Comparison of ENCODE assay signal across 8 mouse cellular contexts in the genomic region with DNA sequence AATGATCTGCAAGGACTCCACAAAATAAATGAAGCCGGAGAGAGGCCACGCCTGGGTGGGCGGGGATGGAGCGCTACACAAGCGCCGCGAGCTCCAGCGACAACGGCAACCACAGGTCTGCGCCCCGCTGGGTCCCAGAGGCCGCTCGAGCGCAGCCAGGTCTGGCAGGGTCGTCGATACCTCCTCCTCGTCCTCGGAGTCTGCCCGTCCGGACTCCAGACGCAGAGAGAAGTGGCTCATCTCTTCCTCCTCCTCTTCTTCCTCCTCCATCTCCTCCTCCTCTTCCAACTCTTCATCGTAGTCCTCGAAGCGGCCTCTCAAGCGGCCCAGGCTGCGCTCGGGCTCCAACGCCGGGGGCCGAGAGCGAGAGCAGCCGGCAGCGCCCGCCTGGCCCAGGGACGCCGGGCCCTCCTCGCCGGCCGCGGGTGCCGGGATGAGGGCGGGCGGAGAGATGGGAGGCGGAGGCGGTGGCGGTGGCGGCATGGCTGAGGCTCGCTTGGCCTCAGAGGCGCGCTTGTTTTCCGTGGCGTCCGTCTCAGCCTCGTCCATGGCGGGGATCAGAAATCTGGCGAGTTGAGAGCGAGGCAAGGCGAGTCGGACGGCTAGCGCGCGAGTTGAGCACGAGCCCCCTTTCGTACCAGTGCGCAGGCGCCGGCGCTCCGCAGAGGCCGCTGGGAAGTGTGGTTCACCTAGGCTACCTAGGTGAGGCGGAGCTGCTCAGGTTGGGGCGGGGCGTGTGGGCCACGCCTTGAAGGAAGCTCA. TPM values are rescaled to one million over a fixed set of nuclear protein-coding genes. Genes with fewer than 3 reads are reported as not detected.
DNase-seq lines count a peak whose midpoint lies in the region; ATAC-seq and TF ChIP-seq lines count a peak whose summit lies in the region.

A gene (minus strand): TSS at position 636 of the 762 bp plus-strand sequence.

- H3K9me3 ChIP-seq in embryonic facial prominence, embryonic 13.5 days = no peaks in the 10 kb centered on the region
- no peaks in the 10 kb centered on the region for H3K9me3 ChIP-seq in limb, embryonic 12.5 days
- H3K9me3 ChIP-seq in midbrain, embryonic 14.5 days (ENCODE audit: control insufficient read depth, low read length) = no peaks in the 10 kb centered on the region

- no peak for TF ChIP-seq CTCF in heart, adult 2 months (IDR thresholded peaks at IDR 0.05)
- no peak for TF ChIP-seq CTCF in kidney, adult 2 months (conservative IDR thresholded peaks at IDR 0.05; ENCODE audit: insufficient read depth, insufficient read length, low read depth, low read length)

- H3K27me3 ChIP-seq in embryonic facial prominence, embryonic 13.5 days = no peaks in the 10 kb centered on the region
- H3K27me3 ChIP-seq in heart, adult 2 months (ENCODE audit: control insufficient read depth, insufficient read depth, low read length) = no peaks in the 10 kb centered on the region
- no peaks in the 10 kb centered on the region for H3K27me3 ChIP-seq in kidney, adult 2 months (replicated peaks; ENCODE audit: control insufficient read depth, insufficient read depth, low read length)
- H3K27me3 ChIP-seq in limb, embryonic 12.5 days = no peaks in the 10 kb centered on the region
- H3K27me3 ChIP-seq in midbrain, embryonic 14.5 days (ENCODE audit: control insufficient read depth, insufficient read depth, low read length) = no peaks in the 10 kb centered on the region

- intact Hi-C loops in heart, adult 2 months (cut with DNase I) = no loop called here

- ATAC-seq in embryonic facial prominence, embryonic 13.5 days (ENCODE audit: insufficient number of reproducible peaks, insufficient read depth, low FRiP score, low TSS enrichment, low read depth) = peak; percentile 85
- ATAC-seq in limb, embryonic 12.5 days (ENCODE audit: insufficient number of reproducible peaks, insufficient read depth, low FRiP score, low TSS enrichment, low read depth) = peak; percentile 82
- ATAC-seq in midbrain, embryonic 14.5 days (ENCODE audit: low FRiP score, low TSS enrichment) = peak; percentile 90

- H3K79me2 ChIP-seq in heart, adult 2 months (replicated peaks; ENCODE audit: control insufficient read depth, insufficient read depth, low read length) = no peaks in the 10 kb centered on the region

- H3K4me3 ChIP-seq in embryonic facial prominence, embryonic 13.5 days = peak within 1 kb of the TSS; percentile 70
- peak within 1 kb of the TSS; percentile 67 for H3K4me3 ChIP-seq in heart, adult 2 months
- peak within 1 kb of the TSS; percentile 88 for H3K4me3 ChIP-seq in kidney, adult 2 months (ENCODE audit: insufficient read depth, low read depth, low read length)
- peak within 1 kb of the TSS; percentile 80 for H3K4me3 ChIP-seq in limb, embryonic 12.5 days (replicated peaks)
- peak within 1 kb of the TSS; percentile 81 for H3K4me3 ChIP-seq in midbrain, embryonic 14.5 days (replicated peaks; ENCODE audit: low read depth, low read length)

- under 1% methylated on average over 75 of the region's 75 CpGs for WGBS in embryonic facial prominence, embryonic 13.5 days
- under 1% methylated on average over 75 of the region's 75 CpGs for WGBS in heart, adult 2 months
- under 1% methylated on average over 75 of the region's 75 CpGs for WGBS in kidney, adult 2 months
- under 1% methylated on average over 75 of the region's 75 CpGs for WGBS in limb, embryonic 12.5 days
- WGBS in midbrain, embryonic 14.5 days = under 1% methylated on average over 75 of the region's 75 CpGs

- peak within 1 kb of the TSS; percentile 93 for H3K27ac ChIP-seq in embryonic facial prominence, embryonic 13.5 days
- peak within 1 kb of the TSS; percentile 70 for H3K27ac ChIP-seq in heart, adult 2 months
- H3K27ac ChIP-seq in kidney, adult 2 months (ENCODE audit: insufficient read depth, low read depth, low read length) = peak within 1 kb of the TSS; percentile 67
- H3K27ac ChIP-seq in limb, embryonic 12.5 days = peak within 1 kb of the TSS; percentile 97
- H3K27ac ChIP-seq in midbrain, embryonic 14.5 days (replicated peaks; ENCODE audit: low read depth, low read length) = peak within 1 kb of the TSS; percentile 94

- peak; percentile 77 for DNase-seq in 416B (ENCODE audit: low read depth)
- DNase-seq in adrenal gland, postnatal 4 days (ENCODE audit: low spot score in 2 of 2) = peak; percentile 25 to 56
- peak; percentile 79 to 83 for DNase-seq in heart, adult 2 months
- DNase-seq in kidney, adult 2 months = peak; percentile 90
- peak; percentile 94 for DNase-seq in midbrain, embryonic 14.5 days
- peak; percentile 76 to 80 for DNase-seq in spleen, adult 18-20 months

- peak within 1 kb of the TSS; percentile 81 for H3K4me2 ChIP-seq in embryonic facial prominence, embryonic 13.5 days
- H3K4me2 ChIP-seq in limb, embryonic 12.5 days = peak within 1 kb of the TSS; percentile 82
- H3K4me2 ChIP-seq in midbrain, embryonic 14.5 days (ENCODE audit: low read length) = peak within 1 kb of the TSS; percentile 62

- H3K36me3 ChIP-seq in embryonic facial prominence, embryonic 13.5 days = peaks cover 24% of the 10 kb centered on the region
- H3K36me3 ChIP-seq in heart, adult 2 months (ENCODE audit: control insufficient read depth, insufficient read depth, low read length) = no peaks in the 10 kb centered on the region
- no peaks in the 10 kb centered on the region for H3K36me3 ChIP-seq in kidney, adult 2 months (ENCODE audit: control insufficient read depth, insufficient read depth, low read length)
- peaks cover 29% of the 10 kb centered on the region for H3K36me3 ChIP-seq in limb, embryonic 12.5 days
- peaks cover 21% of the 10 kb centered on the region for H3K36me3 ChIP-seq in midbrain, embryonic 14.5 days (ENCODE audit: control insufficient read depth, insufficient read depth, low read length)

- H3K9ac ChIP-seq in embryonic facial prominence, embryonic 13.5 days = peak within 1 kb of the TSS; percentile 84
- H3K9ac ChIP-seq in heart, adult 2 months (ENCODE audit: low read depth, low read length) = peak within 1 kb of the TSS; percentile 91
- peak within 1 kb of the TSS; percentile 81 for H3K9ac ChIP-seq in limb, embryonic 12.5 days (replicated peaks)
- H3K9ac ChIP-seq in midbrain, embryonic 14.5 days (replicated peaks; ENCODE audit: low read length) = peak within 1 kb of the TSS; percentile 91

- no peak for TF ChIP-seq POLR2A in heart, adult 2 months (IDR thresholded peaks at IDR 0.05; ENCODE audit: insufficient read depth, low read depth, low read length)
- peak; percentile 28 for TF ChIP-seq POLR2A in kidney, adult 2 months (IDR thresholded peaks at IDR 0.05; ENCODE audit: low read depth, low read length)

- no peak for TF ChIP-seq EP300 in heart, adult 2 months (IDR thresholded peaks at IDR 0.05; ENCODE audit: insufficient read depth, low read depth, low read length)

- peaks cover 17% of the 10 kb centered on the region for H3K4me1 ChIP-seq in embryonic facial prominence, embryonic 13.5 days
- peaks cover 4% of the 10 kb centered on the region; the same call in 1 of the 2 replicates for H3K4me1 ChIP-seq in heart, adult 2 months (ENCODE audit: control insufficient read depth, insufficient read depth, low read length)
- peaks cover 13% of the 10 kb centered on the region for H3K4me1 ChIP-seq in kidney, adult 2 months (ENCODE audit: control insufficient read depth, insufficient read depth, low read length)
- peaks cover 12% of the 10 kb centered on the region for H3K4me1 ChIP-seq in limb, embryonic 12.5 days (replicated peaks)
- peaks cover 13% of the 10 kb centered on the region for H3K4me1 ChIP-seq in midbrain, embryonic 14.5 days (ENCODE audit: control insufficient read depth, insufficient read depth, low read length)

RNA-seq across cellular contexts. Expression of the gene that starts here (rescaled TPM):
- total RNA-seq in adrenal gland, postnatal 4 days (2021) = 10 to 100 TPM; 13.9 to 16.8 TPM
- 24.3 and 24.4 TPM in 2 replicates for polyA plus RNA-seq in embryonic facial prominence, embryonic 13.5 days (2015; fragmentation: Nextera tagmentation; extraction: Ambion mirVana)
- total RNA-seq in heart, adult 2 months (2021) = 1 to 10 TPM; 2.7 to 3.2 TPM
- polyA plus RNA-seq in heart, adult 2 months (2012; rRNA removed) = 2.5 and 3.5 TPM in 2 replicates
- 6.0 and 7.7 TPM in 2 replicates for polyA plus RNA-seq in kidney, adult 2 months (2012; rRNA removed)
- polyA plus RNA-seq in limb, embryonic 12.5 days (2016; fragmentation: Nextera tagmentation; extraction: Ambion mirVana) = 34.5 and 35.7 TPM in 2 replicates
- polyA plus RNA-seq in midbrain, embryonic 14.5 days (2014; fragmentation: Nextera tagmentation; extraction: Ambion mirVana) = 32.2 and 33.6 TPM in 2 replicates

Comparison
In these comparisons a context has a peak if more than half of its experiments do, and no peak if none do; other contexts are left out.
1. Peak in every context shown above with its lines: DNase-seq, ATAC-seq, H3K4me3 ChIP-seq and H3K27ac ChIP-seq.
2. DNase-seq: peak in every context shown above with its lines; median percentile 94 in midbrain, embryonic 14.5 days; 90 in kidney, adult 2 months; 81 in heart, adult 2 months; 78 in spleen, adult 18-20 months; 77 in 416B; 40 in adrenal gland, postnatal 4 days.